Mouse (Mus musculus): ENCODE measurements at regions not wholly inside any gene's neighbourhood (a gene's known extent, or its start where the extent isn't known, plus 50 kb on each side); places are given as distances from the start of the nearest gene placed in this dataset.

DNA sequence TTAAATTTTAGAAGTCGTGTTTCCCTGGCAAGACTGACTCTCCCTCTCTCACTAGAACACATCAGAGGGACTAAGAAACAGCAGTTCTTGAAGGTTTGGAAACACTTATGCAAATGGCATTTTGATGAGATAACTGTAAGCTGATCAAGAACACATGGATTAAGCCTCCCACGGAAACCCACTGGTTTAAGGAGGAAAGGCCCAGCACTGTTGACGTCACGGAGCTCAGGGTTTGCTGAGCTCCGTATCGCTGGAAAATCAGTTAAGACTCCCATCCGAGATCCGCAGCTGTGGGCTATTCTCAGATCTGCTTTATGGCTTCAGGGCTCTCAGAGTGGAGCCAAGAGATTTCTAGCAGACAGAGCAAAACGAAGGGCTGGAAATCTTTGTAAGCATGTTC is 218.6 kb downstream of the Lyplal1 start:
- no peak for TF ChIP-seq FLI1 (IDR thresholded peaks at IDR 0.05; ENCODE audit: low read length)
- Histone ChIP-seq H3K9me3 (peaks cover 29% of the 10 kb centered on the region), H3K4me3 (replicated peaks) (no peak overlapping the region), H3K27me3 (replicated peaks) (no peaks in the 10 kb centered on the region), H3K4me1 (no peaks in the 10 kb centered on the region), H3K36me3 (replicated peaks; ENCODE audit: low read length) (no peaks in the 10 kb centered on the region)

DNA sequence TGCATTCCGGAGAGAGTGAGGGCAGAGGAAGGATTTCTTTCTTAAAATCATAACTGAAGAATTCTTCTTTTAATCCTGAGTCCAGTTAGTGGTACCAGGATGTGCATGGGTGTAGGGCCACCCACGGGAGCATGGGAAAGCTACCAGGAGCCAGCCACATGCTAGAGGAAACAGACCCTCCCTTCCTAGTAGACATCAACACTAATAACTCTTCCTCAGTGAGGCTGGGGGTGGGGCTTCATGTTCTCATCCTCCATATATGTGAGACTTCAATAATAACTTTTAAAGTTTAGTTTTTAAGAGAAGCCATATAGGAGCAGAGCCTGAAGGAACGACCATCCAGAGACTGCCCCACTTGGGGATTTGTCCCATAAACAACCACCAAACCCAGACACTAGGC is 216.8 kb downstream of the Lyplal1 start:
- H3K36me3 ChIP-seq (replicated peaks; ENCODE audit: low read length): no peaks in the 10 kb centered on the region
- no peak overlapping the region for H3K4me3 ChIP-seq (replicated peaks)
- H3K27me3 ChIP-seq (replicated peaks): no peaks in the 10 kb centered on the region
- peaks cover 37% of the 10 kb centered on the region for H3K9me3 ChIP-seq
- TF ChIP-seq FLI1 (IDR thresholded peaks at IDR 0.05; ENCODE audit: low read length): no peak
- no peak for TF ChIP-seq GATA1 (IDR thresholded peaks at IDR 0.05; ENCODE audit: borderline replicate concordance, low read length)
- no peaks in the 10 kb centered on the region for H3K4me1 ChIP-seq

DNA sequence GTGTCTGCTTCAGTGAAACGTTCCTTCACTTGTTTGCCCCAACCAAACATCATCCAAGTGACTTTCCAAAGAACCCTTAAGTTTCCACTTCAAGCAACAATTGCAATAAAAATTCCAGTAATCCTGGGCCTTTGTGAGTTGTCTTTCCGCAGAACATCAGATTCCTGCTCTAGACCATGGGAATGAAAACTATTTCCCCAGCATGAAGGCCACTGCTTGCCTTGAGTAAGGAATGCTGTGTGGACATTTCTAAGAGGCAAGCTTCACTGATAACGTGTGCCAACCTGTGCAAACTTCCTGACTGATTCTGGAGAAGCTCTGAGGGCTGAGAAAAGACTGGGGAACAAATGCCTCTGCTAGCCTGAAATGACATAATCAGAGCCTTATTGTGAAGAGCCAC is 214.7 kb downstream of the Lyplal1 start:
- Histone ChIP-seq H3K9me3 (peaks cover 43% of the 10 kb centered on the region), H3K4me3 (replicated peaks) (no peak overlapping the region), H3K27me3 (replicated peaks) (no peaks in the 10 kb centered on the region), H3K36me3 (replicated peaks; ENCODE audit: low read length) (no peaks in the 10 kb centered on the region), H3K4me1 (no peaks in the 10 kb centered on the region)
- TF ChIP-seq GATA1 (IDR thresholded peaks at IDR 0.05; ENCODE audit: borderline replicate concordance, low read length) (no peak), FLI1 (IDR thresholded peaks at IDR 0.05; ENCODE audit: low read length) (no peak)

DNA sequence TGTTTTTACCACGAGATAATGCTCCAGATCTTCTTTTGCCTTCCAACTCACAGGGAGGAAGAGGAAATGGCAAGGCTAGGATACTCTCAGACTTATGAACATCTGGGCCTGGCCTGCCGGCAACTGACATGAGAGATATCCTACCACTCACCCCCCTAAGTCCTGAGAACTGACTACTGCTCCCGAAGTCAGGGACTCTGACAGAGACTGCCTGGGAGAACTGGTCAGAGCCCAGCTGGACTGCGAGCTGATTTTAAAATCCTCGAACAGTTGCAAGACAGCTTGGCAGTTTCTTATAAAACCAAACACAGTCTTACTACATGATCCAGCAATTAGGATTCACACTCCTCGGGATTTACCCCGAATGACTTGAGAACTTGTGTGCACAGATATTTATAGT is 211.4 kb downstream of the Lyplal1 start:
- TF ChIP-seq GATA1 (IDR thresholded peaks at IDR 0.05; ENCODE audit: borderline replicate concordance, low read length): no peak
- no peak for TF ChIP-seq FLI1 (IDR thresholded peaks at IDR 0.05; ENCODE audit: low read length)
- no peaks in the 10 kb centered on the region for H3K27me3 ChIP-seq (replicated peaks)
- H3K9me3 ChIP-seq: peaks cover 37% of the 10 kb centered on the region
- no peaks in the 10 kb centered on the region for H3K36me3 ChIP-seq (replicated peaks; ENCODE audit: low read length)
- no peak overlapping the region for H3K4me3 ChIP-seq (replicated peaks)
- no peaks in the 10 kb centered on the region for H3K4me1 ChIP-seq

DNA sequence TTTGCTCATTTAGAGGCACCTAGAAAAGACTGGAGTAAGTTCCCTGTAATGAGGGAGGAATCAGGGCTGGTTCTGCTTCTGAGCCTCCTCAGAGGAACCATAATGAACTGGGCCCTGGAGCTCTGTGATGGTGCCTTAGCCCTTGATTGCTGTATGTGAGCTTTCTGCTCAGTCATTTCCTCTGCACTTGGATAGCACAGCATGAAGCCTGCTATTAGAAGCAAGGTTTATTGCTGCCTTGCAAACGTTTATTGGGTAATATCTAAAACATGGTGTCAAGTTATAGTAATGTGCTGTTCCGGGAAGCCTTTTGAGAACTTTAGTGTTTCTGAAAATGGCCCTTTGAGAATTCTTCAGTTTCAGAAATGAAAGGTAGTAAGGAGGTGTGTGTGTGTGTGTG is 201.5 kb downstream of the Lyplal1 start:
- Histone ChIP-seq H3K9me3 (peaks cover 11% of the 10 kb centered on the region; the same call in 1 of the 2 replicates), H3K4me1 (no peaks in the 10 kb centered on the region), H3K27me3 (replicated peaks) (no peaks in the 10 kb centered on the region), H3K36me3 (replicated peaks; ENCODE audit: low read length) (no peaks in the 10 kb centered on the region), H3K4me3 (replicated peaks) (no peak overlapping the region)
- TF ChIP-seq GATA1 (IDR thresholded peaks at IDR 0.05; ENCODE audit: borderline replicate concordance, low read length) (no peak), FLI1 (IDR thresholded peaks at IDR 0.05; ENCODE audit: low read length) (no peak)

DNA sequence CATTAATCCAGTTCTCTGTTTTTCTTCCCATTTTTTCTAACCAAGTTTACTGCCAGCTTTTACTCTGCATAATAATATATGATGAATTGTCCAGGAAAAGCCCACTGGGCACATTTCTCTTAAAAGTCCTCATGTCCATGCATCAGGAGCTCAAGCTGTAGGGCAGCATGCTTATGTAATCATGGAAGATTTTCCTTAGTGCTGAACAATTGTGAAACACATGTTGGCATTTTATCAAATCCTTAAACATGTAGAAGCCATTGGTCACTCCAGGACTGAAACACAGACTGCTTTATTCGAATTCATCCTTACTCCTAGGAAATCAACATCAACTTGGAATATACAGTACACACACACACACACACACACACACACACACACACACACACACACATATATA is 198.4 kb downstream of the Lyplal1 start:
- H3K4me1 ChIP-seq: no peaks in the 10 kb centered on the region

DNA sequence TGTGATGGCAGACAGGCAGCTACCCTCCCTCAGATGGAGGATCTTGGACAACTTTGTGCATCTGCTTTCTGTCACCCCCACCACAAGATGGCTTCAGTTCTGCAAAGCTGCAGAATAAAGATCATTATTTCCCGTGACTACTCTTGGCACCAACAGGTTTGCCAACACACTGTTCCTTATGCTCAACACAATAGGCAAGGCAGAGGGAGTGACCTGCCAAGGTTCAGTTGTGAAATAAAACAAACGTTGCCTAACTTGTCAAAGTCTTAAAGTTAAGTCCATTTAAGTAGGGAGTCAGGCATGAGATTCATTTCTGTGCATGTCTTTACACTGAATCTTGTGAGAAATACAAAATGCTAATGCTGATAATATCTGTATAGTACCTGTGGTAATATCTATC is 193.4 kb downstream of the Lyplal1 start:
- H3K4me1 ChIP-seq: no peaks in the 10 kb centered on the region
- H3K9me3 ChIP-seq: peaks cover 28% of the 10 kb centered on the region
- H3K36me3 ChIP-seq (replicated peaks; ENCODE audit: low read length): no peaks in the 10 kb centered on the region
- H3K4me3 ChIP-seq (replicated peaks): no peak overlapping the region
- no peak for TF ChIP-seq FLI1 (IDR thresholded peaks at IDR 0.05; ENCODE audit: low read length)
- no peak for TF ChIP-seq GATA1 (IDR thresholded peaks at IDR 0.05; ENCODE audit: borderline replicate concordance, low read length)
- H3K27me3 ChIP-seq (replicated peaks): no peaks in the 10 kb centered on the region

More for the DNA sequence above, 198.4 kb downstream of the Lyplal1 start:
- Histone ChIP-seq H3K4me3 (replicated peaks) (no peak overlapping the region), H3K36me3 (replicated peaks; ENCODE audit: low read length) (no peaks in the 10 kb centered on the region), H3K27me3 (replicated peaks) (no peaks in the 10 kb centered on the region), H3K9me3 (peaks cover 23% of the 10 kb centered on the region)
- TF ChIP-seq GATA1 (IDR thresholded peaks at IDR 0.05; ENCODE audit: borderline replicate concordance, low read length) (no peak), FLI1 (IDR thresholded peaks at IDR 0.05; ENCODE audit: low read length) (no peak)

DNA sequence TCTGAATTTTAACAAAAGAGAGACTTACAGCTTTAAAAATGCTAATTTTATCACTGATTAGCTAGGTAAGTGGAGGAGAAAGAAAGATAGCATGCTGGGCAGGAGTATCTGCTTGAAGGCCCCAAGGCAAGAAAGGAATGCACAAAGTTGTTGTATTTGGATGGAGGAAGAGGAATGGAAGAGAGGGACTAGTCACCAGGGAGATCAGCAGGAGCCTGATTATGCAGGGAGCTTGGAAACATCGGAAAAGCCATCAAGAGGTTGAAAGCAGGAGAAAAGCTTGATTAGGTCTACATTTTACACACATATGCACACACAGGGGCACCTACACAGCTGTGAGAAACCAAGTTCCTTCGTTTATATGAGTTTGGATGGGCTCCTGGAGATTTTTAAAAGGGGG is 188.1 kb downstream of the Lyplal1 start:
- H3K4me3 ChIP-seq (replicated peaks): no peak overlapping the region
- no peaks in the 10 kb centered on the region for H3K36me3 ChIP-seq (replicated peaks; ENCODE audit: low read length)
- peaks cover 26% of the 10 kb centered on the region for H3K9me3 ChIP-seq
- TF ChIP-seq GATA1 (IDR thresholded peaks at IDR 0.05; ENCODE audit: borderline replicate concordance, low read length) (no peak), FLI1 (IDR thresholded peaks at IDR 0.05; ENCODE audit: low read length) (no peak)
- H3K4me1 ChIP-seq: no peaks in the 10 kb centered on the region
- H3K27me3 ChIP-seq (replicated peaks): no peaks in the 10 kb centered on the region

DNA sequence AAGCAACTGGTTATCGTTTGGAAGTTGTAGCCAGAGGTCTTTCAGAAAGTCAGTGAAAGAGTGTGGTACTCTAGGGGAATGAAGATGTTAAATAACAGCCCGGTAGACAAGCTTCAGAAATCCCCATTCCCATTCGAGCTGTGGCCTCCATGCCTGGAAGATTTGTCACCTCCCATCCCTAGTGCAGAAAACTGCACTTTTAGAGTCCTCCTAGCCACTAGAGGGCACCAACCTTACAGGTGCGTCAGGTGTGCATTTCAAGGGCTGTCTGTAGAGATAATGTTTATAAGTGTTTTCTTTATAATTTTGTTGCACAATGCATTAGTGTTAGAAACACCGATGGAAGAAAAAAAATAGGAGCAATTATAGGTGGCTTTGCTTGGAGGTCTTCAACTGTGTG is 187.3 kb downstream of the Lyplal1 start:
- Histone ChIP-seq H3K36me3 (replicated peaks; ENCODE audit: low read length) (no peaks in the 10 kb centered on the region), H3K4me1 (no peaks in the 10 kb centered on the region), H3K4me3 (replicated peaks) (no peak overlapping the region), H3K27me3 (replicated peaks) (no peaks in the 10 kb centered on the region), H3K9me3 (peaks cover 24% of the 10 kb centered on the region)
- TF ChIP-seq GATA1 (IDR thresholded peaks at IDR 0.05; ENCODE audit: borderline replicate concordance, low read length): no peak
- TF ChIP-seq FLI1 (IDR thresholded peaks at IDR 0.05; ENCODE audit: low read length): no peak

DNA sequence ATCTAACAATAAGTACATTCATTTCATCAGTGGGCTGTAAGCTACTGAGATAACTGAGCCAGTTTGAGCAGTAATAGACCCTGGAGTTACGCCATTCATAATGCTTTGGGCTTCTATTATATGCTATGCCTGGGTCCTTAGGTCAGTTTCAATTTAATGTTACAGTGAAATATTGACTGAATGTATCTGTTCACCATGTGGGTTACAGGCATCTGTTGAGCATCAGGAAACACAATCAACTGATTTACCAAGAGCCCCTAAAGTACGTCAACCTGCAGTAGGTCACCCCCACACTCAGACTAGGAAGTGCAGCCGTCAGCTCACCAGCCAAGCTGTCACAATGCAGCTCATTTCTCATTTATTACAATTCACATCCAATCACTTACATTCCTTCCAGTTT is 183.5 kb downstream of the Lyplal1 start:
- Histone ChIP-seq H3K9me3 (peaks cover 26% of the 10 kb centered on the region), H3K36me3 (replicated peaks; ENCODE audit: low read length) (no peaks in the 10 kb centered on the region), H3K27me3 (replicated peaks) (no peaks in the 10 kb centered on the region), H3K4me1 (no peaks in the 10 kb centered on the region), H3K4me3 (replicated peaks) (no peak overlapping the region)
- TF ChIP-seq FLI1 (IDR thresholded peaks at IDR 0.05; ENCODE audit: low read length) (no peak), GATA1 (IDR thresholded peaks at IDR 0.05; ENCODE audit: borderline replicate concordance, low read length) (no peak)

DNA sequence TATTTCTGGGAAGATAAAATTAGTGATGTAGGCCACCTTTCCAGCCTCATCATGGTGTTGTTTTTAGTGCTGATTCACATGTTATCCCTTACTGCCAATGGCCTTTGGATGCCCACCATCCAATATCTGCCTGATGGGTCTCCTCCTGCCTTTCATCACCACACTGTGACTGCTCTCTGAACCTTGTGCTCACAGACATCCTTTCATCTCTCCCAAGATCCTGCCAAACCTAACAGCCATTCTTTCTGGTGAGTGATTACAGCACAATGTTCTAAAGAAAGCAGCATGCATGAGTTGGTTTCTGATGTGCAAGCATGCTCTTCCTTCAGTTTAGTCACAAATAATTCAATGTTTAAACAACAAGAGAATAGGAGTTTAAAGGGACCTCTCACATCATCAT is 180.1 kb downstream of the Lyplal1 start:
- H3K9me3 ChIP-seq: peaks cover 24% of the 10 kb centered on the region
- H3K4me1 ChIP-seq: no peaks in the 10 kb centered on the region
- no peaks in the 10 kb centered on the region for H3K27me3 ChIP-seq (replicated peaks)
- no peaks in the 10 kb centered on the region for H3K36me3 ChIP-seq (replicated peaks; ENCODE audit: low read length)
- H3K4me3 ChIP-seq (replicated peaks): no peak overlapping the region
- TF ChIP-seq FLI1 (IDR thresholded peaks at IDR 0.05; ENCODE audit: low read length) (no peak), GATA1 (IDR thresholded peaks at IDR 0.05; ENCODE audit: borderline replicate concordance, low read length) (no peak)

All from megakaryocyte, embryonic 14.5 days (primary cell).